Mouse (Mus musculus) left cerebral cortex, postnatal 4 days (tissue): ENCODE measurements around the gene Timp2. TPM values are rescaled to one million over a fixed set of nuclear protein-coding genes. Genes with fewer than 3 reads are reported as not detected.
A peak's percentile ranks its signal among the peaks of the same experiment; 100 is the strongest.
"Not testable (repeated sequence)": the region's sequence is repeated elsewhere in the genome, so short reads cannot be mapped to it uniquely, and the experiment has no call there.

Experiments used
- DNase-seq: peaks from one replicate; pipeline ENCODE4 v3.0.0-alpha.2; 2022
- intact Hi-C: fragments of 180-260 bp; cut with DNase I; formaldehyde crosslinking; loops from one replicate; pipeline ENCODE4 v1.15.1; 2025
- total RNA-seq, 2 experiments: library from RNA; stranded (reverse); gene quantifications; 2 replicates each; pipeline ENCODE4 v1.2.3; 2021

Timp2 gene
- 100 to 1,000 TPM; 273 to 295 TPM for total RNA-seq

DNA sequence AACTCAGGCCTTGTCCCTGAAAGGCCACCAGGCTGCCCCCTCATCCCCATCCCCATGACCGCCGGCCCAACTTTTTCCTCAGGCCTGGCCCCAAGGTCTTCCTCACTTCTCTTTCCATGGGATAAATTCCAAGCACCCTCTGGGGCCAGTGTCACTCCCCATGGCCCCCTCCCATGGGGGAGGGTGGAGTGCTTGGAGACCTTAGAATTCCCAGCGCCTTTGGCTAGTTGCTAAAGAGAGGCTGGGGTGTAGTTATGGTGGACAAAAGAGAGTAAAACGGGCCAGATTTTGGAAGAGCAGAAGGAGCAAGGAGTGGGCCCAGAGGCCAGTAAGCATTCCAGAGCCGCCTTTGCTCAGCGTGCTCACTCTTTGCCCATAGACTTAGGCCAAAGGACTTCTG is at the start of gene Timp2:
Gene Timp2, minus strand, starts transcription at position 101 of the 400 bp plus-strand sequence.
- DNase-seq: no peak
- intact Hi-C loops: no loop called here

DNA sequence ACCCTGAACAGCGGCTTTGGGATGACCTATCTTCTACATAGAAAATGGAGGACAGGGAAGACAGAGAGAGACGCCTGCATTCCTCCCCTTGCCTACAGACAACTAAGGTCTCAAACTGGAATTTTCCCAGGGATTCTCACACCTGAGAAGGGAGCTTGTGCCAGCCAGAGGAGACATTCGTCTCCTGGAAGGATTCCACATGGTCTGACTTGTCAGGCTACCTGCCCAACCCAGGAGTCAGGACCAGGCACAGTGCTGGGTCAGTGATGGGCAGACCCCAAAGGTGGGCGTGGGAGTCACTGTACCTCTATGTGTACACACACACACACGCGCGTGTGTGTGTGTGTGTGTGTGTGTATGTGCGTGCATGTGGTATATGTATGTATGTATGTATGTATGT is 49.8 kb upstream of the Timp2 start:
- intact Hi-C loops: no loop called here
- no peak for DNase-seq

DNA sequence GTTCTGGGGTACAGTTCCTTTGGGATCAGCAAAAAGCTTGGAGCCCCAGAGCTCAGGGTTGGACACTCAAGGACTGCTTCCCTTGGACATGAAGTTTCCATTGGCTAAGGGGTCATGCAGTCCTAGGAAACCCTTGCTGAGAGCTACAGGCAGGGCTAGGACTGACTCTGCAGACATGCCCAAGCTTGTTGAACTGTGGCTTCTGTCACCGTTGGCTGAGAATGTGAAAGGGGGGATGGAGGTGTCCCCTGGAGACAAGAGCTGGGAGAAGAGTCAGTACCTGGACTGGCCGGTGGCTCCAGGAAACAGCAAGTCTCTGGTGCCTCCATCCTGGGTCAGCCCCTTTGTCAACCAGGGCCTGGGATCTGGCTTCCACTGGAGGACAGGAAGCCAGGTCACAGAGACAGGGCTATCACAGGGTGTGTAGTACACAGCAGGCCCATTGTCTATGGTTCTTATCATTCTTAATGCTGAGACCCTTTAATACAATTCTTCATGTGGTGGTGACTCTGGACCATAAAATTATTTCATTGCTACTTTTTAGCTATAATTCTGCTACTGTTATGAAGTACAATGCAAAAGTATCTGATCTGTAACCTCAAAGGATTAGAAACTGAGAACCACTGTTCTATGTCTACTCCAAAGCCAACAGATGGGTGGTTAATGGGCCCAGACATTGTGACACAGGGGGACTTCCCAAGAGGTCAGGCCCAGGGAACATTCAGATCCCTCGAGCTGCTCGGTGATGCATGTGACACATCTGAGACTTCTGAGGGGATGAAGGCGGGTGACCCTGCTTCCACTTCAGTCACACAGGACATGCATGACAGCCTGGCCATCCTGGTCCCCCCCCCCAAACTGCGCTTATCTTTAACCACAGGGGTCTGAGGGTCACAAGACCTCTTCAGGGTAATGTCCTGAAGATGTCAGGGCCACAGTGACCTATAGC is 48.7 kb upstream of the Timp2 start:
- intact Hi-C loops: no loop called here
- no peak for DNase-seq

DNA sequence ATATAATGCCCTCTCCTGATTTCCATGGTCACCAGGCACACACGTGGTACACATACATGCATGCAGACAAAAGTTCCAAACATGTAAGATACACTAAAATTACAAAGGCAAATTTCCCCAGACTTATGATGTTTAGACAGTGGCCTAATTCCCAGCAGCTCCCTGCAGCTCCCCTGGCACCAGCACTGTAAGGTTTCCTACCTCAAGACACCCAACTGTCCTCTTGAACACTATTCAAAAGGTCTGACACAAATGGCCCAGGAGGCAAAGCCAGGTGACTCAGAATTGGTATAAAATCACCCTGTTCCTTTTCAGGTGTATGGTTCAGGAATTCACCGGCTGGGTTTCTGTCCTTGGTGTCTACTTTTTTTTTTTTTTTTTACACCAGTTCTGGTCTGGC is 47.6 kb upstream of the Timp2 start:
- DNase-seq: no peak
- intact Hi-C loops: no loop called here

DNA sequence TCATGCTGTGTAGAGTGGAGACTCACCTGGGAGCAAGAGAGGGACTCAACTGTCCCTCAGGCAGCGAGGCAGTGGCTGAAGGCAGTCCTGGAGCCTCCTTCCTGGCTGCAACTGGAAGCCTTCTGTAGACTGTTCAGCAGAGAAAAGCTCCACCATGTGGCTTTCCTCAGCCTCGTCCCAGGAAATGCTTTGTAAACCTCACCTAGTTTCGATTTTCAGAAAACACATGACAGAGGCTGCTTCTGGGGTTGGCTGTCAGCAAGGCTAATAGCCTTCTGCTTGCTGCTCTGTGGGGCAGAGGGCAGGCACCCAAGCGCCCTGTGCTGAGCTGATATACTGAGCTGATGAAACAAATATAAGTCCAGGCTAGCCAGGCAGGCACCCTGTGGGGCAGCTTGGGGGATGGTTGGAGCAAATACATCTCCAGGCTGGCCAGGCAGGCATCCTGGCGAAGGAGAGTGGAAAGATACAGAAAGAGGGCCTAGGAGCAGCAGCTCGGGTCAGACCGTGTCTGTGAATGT is 46.3 kb upstream of the Timp2 start, which contains the start of gene Lgals3bp:
Gene Lgals3bp, minus strand, starts transcription at position 333 of the 521 bp plus-strand sequence.
- intact Hi-C loops: no loop called here
- peak; percentile 29 for DNase-seq

DNA sequence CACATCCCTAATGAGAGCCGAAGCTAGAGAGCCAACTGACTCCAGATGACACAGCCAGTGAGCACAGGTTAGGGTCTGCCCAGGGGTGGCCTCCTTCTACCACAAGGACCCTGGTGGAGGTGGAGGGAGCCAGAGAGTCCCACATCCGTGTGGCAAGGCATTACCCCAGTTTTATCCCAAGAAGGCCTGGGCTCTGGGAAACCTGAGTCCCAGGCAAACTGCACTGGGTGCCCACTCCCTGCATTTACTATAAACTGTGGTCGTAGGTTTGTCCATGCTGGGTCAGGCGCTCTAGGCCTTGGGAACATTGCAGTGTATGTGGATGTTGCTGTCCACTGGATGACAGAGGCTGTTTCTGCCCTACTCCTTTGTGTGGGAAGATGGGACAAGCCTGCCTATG is 45.7 kb upstream of the Timp2 start:
- DNase-seq: no peak

DNA sequence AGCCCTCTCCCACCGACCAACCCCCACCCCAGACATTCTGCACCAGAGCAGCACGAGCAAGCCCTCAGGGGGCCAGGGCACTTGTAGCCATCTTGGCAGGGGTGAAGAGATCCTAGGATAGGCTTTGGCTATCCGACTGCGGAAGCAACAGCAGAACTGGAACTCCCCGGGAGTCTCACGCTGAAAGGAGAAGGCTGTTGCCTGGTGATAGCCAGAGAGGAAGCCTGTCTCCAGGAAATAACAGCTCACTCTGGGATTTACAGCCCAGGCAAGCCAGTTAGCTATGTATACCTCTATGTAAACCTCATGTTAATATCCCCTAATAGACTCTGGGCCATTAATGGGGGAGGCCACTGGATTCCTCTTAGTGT is 45.0 kb upstream of the Timp2 start:
- intact Hi-C loops: no loop called here
- no peak for DNase-seq

More for the DNA sequence above, 45.7 kb upstream of the Timp2 start:
- intact Hi-C loops: no loop called here

DNA sequence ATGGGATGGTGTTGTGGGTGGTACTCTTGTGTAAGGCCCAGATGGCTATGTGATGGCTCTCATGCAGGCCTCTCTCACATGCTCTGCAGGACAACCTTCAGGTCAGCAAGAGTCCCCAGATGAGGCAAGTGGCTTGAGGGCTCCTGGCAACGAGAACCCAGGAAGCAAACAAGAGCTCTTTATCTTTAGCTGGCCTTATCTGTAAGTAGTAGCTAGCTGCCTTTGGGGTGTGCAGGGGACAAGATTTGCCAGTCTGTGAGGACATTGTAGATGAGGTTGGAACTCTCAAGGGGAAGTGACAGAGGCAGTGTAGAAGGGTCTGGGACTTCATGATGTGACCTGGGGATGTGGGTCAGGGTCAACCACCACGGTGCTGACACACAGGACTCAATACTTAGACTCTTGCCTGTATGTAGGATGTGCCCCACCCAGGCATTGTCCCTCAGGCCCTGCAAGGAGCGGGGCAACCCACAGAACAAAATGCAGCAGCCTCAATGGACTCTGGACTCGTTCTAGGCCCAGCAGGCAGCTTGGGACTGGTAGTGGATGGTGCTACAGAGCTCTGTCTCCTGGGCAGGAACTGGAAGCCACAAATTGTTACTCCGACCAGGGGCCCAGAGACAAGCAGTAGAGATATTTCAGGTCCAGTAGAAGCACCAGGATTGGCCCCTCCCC is 44.5 kb upstream of the Timp2 start:
- DNase-seq: no peak
- intact Hi-C loops: no loop called here

DNA sequence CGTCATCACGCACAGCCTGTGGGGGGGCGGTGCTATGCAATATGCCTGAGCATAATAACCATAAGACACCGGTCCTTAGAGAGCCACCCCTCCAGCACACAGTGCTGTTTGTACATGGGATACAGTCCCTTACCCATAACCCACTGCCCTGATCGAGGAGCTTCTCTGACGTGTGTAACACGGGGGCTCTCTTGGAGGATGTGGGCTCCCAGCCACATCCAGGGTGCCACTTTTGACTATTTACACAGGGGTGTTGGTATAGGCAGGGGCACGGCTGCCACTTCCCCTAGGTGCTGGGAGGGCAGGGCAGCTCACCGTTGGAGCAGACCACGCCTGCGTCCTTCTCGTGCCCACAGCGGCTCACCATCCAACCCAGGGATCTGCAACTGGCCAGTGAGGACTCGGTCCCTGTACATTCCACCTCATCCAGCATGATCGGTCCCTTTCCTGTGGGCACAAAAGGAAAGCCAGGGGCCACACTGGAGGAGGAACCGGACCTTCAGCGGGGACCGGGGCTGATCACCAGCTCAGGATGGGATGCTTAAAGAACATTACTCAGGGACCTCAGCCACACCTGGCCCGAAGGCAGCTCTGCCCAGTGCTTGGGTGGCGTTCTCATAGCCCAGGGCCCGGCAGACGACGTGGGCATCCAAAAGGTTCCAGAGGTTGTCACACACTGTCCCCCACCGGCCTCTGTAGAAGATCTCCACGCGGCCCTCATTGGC is 42.4 kb upstream of the Timp2 start:
- no peak for DNase-seq
- intact Hi-C loops: no loop called here

DNA sequence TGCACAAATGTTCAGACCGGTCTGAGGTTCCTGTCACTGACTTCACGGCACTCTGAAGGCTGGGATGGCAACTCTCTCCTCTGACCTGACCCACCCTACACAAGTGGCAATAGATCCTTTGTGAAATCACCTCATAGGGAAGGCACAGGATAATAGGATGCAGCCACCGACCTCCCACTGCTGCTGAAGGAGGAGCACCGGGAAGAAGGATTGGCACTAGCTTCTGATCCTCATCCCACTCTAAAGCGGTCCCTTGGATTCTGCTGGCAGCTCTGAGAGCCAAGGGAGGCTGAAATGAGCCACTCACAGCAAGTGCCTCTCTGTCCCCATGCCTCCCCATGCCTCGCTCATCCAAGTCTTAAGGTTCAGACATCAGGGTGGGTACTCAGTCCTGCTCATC is 39.0 kb upstream of the Timp2 start:
- DNase-seq: no peak
- intact Hi-C loops: no loop called here

DNA sequence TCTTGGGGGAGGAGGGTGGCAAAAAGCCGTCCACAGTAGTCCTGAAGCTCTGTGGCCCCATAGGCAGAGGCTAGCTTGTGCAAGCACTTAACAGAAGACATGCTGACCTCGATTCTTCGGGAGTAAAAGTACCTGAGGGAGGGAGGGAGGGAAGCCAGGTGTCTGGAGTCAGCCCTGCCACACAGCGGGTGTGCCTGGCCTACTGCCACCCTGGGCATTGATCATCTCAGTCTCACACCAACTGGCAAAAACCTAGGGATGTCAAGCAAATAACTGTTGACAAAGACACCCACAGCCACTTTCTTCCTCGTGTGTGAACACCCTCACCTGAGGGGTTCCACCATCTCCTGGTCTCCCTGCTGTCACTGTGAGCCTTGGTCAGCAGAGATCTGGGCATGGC is 38.5 kb upstream of the Timp2 start:
- DNase-seq: no peak
- intact Hi-C loops: no loop called here

DNA sequence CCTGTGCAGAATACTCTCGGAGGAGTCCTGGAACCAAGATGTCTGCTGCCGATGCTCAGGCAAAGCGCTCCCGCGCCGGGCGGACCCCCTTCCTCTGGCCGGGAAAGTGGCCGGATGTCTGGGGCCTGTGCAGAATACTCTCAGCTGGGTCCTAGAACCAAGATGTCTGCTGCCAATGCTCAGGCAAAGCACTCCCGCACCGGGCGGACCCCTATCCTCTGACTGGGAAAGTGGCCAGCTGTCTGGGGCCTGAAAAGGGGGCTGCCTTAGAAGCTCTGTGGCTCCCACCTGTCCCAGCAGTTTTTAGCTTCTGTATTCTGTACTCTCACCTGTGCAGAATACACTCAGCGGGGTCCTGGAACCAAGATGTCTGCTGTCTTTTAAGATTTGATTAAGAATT is 32.3 kb upstream of the Timp2 start:
- intact Hi-C loops, DNase-seq: not testable (repeated sequence)

DNA sequence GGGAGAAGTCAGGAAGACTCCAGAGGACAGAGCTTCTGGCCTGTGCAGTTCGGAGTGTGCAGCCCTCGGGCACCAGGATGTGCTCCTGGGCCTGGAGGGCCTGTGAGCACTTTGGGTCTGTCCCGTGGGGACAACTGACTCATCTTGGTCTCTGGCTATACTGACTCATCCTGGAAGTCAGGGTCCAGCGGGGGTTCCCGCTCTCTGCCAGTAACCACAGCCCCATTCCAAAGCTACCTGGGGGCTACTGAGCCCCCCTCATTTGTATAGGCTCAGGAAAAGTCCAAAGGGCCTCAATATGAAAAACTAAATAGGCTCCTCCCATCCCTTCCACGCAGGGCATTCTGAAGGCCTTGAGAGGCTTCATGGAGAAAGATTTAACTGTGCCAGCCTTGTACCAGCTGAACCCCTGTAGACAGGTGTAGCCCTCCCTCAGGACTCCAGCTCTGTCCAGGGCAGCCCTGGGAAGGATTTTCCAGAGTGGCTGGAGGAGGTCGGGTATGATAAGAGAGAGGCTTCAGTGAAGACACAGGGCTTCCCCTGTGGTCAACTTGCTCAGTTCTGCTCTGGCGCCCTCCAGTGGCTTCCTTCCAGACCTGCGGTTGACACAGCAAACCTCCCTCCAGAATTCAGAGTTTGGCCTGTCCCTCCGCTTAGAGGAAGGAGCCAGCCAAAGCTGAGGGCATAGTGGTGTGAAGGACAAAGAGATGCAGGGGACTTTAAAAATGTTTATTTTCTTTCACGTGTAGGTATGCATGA is 23.9 kb upstream of the Timp2 start:
- DNase-seq: peak; percentile 92
- intact Hi-C loops: loop anchor here (10.0 kb wide), 1 partner anchor 305 kb away; no protein-coding TSS in a partner anchor

DNA sequence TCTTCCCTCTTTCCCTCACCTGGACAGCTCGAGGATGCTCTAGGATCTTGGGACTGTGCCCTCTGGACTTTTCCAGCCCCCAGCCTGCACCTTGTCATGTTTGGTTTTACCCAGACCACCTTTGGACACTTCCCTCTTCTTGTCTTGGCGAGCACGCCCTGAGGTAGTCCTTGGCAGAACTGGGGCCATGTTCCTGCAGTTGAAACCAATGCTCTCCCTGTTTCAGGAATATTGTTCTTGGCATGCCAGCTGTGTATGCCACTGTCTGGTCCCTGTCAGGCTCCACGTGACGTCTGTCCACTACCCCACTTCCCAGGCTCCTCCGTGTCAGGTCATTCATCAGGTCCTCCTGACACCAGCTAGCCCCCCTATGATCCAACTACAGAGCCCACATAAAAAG is 23.1 kb upstream of the Timp2 start:
- intact Hi-C loops: loop anchor here (10.0 kb wide), 1 partner anchor 304 kb away; no protein-coding TSS in a partner anchor
- DNase-seq: no peak

DNA sequence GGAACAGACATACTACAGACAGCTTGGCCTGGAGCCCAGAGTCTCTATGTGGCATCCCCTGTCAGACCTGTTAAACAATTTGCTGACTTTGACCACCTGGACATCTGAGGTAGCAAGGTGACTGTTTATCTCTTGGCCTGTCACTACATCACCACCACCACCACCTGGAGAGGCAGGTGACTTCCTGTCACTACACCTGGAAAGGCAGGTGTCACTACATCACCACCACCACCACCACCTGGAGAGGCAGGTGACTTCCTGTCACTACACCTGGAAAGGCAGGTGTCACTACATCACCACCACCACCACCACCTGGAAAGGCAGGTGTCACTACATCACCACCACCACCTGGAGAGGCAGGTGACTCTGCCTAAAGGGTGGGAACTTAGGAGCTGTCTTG is 20.8 kb upstream of the Timp2 start:
- intact Hi-C loops: loop anchor here (10.0 kb wide), 1 partner anchor 302 kb away; no protein-coding TSS in a partner anchor

DNA sequence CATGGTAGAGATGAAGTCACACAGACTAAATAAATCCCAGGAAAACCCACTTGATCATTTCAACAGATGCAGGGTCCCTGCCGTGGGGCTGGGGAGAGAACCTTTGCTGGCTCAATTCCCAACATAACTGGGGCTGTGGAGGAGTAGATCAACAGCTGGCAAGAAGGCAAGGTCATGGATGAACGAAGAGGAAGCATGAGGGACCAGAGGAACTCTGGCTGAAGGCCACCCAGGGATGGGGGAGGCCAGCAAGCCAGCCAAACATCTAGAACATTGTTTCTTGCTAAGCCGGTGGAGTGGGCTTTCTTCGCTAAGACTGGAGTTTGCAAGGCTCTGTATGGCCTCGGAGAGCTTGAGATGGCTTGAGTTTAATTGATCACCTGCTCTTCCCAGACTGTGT is 20.3 kb upstream of the Timp2 start:
- intact Hi-C loops: loop anchor here (10.0 kb wide), 1 partner anchor 301 kb away; no protein-coding TSS in a partner anchor
- DNase-seq: no peak

More for the DNA sequence above, 20.8 kb upstream of the Timp2 start:
- not testable (repeated sequence) for DNase-seq

DNA sequence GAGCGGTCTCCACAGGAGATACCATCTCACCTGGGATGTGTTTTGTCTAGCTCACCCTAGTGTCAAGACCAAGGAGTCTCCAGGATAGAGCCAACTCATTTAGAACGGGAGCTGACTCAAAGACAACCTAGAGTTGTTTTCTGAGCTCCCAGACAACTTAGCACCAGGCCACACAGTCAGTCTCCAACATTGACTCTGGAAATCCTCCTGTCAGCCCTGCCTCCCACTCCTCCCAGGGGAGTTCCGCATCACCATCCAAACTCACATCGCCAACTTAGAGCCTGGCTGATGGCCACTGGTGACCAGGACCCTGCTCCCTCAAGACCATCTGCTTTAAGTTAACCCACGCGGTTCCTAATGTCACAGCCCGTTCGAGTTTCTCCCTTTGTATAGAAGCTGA is 19.9 kb upstream of the Timp2 start:
- intact Hi-C loops: loop anchor here (10.0 kb wide), 1 partner anchor 301 kb away; no protein-coding TSS in a partner anchor
- no peak for DNase-seq

DNA sequence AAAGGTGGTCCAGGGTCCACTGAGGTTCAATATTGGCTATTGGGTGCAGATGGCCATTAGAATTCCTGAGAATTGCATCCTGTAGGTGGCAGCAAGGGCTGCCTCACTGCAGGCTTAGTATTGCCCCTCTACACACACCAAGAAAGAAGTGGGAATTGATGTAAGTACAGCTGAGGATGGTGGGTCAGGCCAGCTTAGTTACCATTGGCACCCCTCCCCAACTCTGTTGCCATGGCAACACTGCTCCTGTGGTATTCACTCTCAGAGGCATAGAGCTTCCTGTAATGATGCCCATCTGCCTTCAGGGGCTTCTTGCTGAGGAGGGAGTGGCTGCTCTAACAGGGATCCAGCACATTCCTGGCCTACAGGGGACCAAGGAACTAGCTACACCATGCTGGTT is 19.5 kb upstream of the Timp2 start:
- intact Hi-C loops: loop anchor here (10.0 kb wide), 1 partner anchor 300 kb away; no protein-coding TSS in a partner anchor
- DNase-seq: peak; percentile 53

DNA sequence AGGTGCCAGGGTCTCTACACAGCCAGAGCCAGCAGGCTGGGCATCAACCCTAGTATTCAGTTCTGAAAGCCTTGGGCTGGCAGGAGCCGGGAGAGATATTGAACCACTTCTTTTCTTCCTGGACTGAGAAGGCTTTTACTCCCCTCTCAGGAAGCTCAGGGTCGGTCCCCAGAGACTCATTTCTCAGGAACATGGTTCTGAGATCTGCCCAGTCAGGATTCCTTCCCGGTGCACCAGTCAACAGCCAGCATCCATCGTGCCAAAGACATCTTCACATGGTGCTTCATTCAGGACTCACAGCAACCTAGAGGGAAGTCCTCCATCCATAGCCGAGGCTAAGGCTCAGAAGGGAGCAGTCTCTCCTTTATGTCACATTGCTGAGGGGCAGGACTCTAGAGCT is 19.0 kb upstream of the Timp2 start:
- intact Hi-C loops: loop anchor here (10.0 kb wide), 1 partner anchor 300 kb away; no protein-coding TSS in a partner anchor
- DNase-seq: no peak

DNA sequence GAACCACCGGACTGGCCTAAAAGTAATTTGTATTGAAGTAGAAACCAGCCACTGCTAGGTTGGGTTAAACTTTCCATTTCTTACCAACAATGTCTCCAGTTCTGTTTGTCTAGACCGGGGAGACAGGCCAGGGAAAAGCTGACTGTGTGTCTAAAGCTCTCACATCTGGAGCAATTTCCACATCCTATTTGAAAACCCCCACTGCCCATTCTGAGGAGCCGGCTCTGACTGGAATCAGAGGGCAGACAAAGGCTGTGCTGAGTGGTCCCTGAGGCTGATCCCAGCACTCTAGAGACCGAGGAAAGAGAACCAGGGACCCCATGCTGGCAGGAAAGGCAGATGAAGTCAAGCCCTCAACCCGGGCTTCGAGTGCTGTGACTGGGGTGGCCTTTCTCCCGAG is 17.1 kb upstream of the Timp2 start:
- intact Hi-C loops: loop anchor here (10.0 kb wide), 1 partner anchor 298 kb away; no protein-coding TSS in a partner anchor
- no peak for DNase-seq
